Mouse (Mus musculus): ENCODE data around the gene Mfsd4b2.

Mfsd4b2 gene

DNA sequence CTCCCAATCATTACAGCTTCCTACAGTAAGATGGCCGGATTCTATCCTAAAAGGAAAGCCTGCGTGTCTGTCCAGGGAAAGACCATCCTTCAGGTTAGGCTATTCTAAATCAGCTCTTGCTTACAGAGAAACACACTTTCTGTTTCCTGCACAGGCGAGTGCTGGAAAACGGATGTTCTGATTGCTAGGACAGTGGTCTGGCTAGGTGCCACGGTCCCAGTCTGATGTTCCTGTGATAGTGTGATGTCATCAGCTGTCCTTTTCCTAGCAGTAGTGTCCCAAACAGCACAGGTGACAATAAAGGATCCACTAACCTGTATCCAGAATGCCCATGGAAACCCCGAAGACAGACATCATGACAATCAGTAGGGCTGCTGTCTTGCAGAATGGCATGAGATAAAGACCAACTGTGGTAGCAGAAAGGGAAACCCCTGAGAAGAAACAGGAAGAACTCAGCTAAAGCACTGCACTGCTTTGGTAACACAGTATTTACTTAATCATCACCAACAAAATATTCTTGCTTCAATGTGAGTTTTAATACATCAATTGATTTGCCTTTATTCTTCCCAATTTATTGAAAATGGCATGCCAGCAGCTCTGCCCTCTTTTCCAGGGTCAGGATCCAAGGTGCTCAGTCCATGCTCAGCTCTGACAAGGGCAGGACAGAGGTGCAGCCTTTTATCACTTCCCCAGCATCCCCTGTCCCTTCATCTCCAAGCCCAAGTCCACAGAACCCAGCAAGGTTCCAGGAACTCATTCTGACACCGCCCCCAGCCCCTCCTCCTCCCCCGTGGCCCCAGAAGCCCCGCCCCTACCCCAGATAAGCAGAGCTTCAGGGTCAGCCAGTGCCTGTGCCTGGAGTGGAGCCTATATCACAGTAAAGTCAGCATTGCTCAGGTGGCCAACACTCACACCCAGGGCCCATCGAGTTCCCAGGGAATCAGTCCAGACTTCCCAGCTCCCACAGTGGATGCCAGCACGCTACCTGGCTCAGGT is 32.7 kb downstream of the Mfsd4b2 start:
- CTCF ChIA-PET, result no interaction called here

DNA sequence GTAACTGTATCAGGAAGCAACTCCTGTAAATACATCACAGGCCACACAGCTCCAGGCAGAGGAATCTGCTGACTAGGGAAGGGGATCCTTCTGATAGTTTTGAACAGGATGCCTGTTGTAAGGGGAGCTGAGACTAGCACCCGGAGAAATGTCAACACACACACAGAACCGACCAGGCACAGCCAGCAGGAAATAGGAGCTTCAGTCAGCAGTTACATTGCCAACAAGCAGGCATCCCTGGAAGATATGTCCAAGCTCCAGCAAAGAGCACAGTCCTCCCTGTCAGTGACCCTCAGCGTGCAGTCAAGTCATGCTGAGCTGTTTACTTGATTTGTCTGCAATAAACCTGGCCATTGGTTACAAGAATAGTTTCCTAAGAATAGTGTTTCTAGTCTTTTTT is 38.1 kb downstream of the Mfsd4b2 start:
- CTCF ChIA-PET, result no interaction called here
